Mouse (Mus musculus) midbrain, embryonic 16.5 days (tissue): ENCODE data around the gene 2510009E07Rik. TPM values are rescaled to one million over a fixed set of nuclear protein-coding genes. Genes with fewer than 3 reads are reported as not detected.

ENCODE experiments used
- ATAC-seq: fragments of 200-750 bp; cut with Nextera tagmentation; 2 replicates; pipeline ENCODE4 v1.8.0; 2017; ENCODE audit warnings: moderate TSS enrichment
- H3K27ac ChIP-seq: fragments of 300-500 bp; sonication (generic); 2 replicates; pipeline ENCODE4 v1.5.1; 2014; ENCODE audit warnings: mild to moderate bottlenecking, low read length, mixed read lengths
- H3K27me3 ChIP-seq: fragments of 300-500 bp; sonication (generic); 2 replicates; pipeline ENCODE4 v1.6.1; 2014; ENCODE audit warnings: low read depth, low read length, mixed read lengths; ENCODE audit not compliant: control insufficient read depth, insufficient read depth
- H3K36me3 ChIP-seq: fragments of 300-500 bp; sonication (generic); 2 replicates; pipeline ENCODE4 v1.6.1; 2014; ENCODE audit warnings: mild to moderate bottlenecking, low read length, moderate library complexity, mixed read lengths; ENCODE audit not compliant: control insufficient read depth, insufficient read depth
- H3K4me1 ChIP-seq: fragments of 300-500 bp; sonication (generic); 2 replicates; pipeline ENCODE4 v1.6.1; 2014; ENCODE audit warnings: mild to moderate bottlenecking, low read length, mixed read lengths; ENCODE audit not compliant: control insufficient read depth, insufficient read depth
- H3K4me2 ChIP-seq: fragments of 300-500 bp; sonication (generic); 2 replicates; pipeline ENCODE4 v1.6.1; 2014; ENCODE audit warnings: mild to moderate bottlenecking, low read length, mixed read lengths
- H3K4me3 ChIP-seq: fragments of 300-500 bp; sonication (generic); 2 replicates; pipeline ENCODE4 v1.5.1; 2014; ENCODE audit warnings: low read depth, mild to moderate bottlenecking, low read length, moderate library complexity, mixed read lengths
- H3K9ac ChIP-seq: fragments of 300-500 bp; sonication (generic); 2 replicates; pipeline ENCODE4 v1.6.1; 2014; ENCODE audit warnings: low read depth, low read length, mixed read lengths
- H3K9me3 ChIP-seq: fragments of 300-500 bp; sonication (generic); replicated peaks from 2 replicates; pipeline ENCODE4 v1.6.1; 2014; ENCODE audit warnings: mild to moderate bottlenecking, low read length, mixed read lengths; ENCODE audit not compliant: control insufficient read depth, poor library complexity, severe bottlenecking
- WGBS: fragments of 180-500 bp; shearing (Covaris S2); extraction: QIAGEN DNeasy Blood & Tissue Kit; methylation state at CpG from one replicate; pipeline ENCODE4 v1.1.7; 2014; 5-methylcytosine and 5-hydroxymethylcytosine counted together
- polyA plus RNA-seq: library from polyadenylated mRNA; unstranded; fragments of >200 nt; fragmentation: Nextera tagmentation; extraction: Ambion mirVana; gene quantifications from 2 replicates; pipeline ENCODE4 v1.2.1, GENCODE M21; 2015

Gene 2510009E07Rik
- polyA plus RNA-seq, 1 experiment from 2014 or later, result 50.4 TPM

DNA sequence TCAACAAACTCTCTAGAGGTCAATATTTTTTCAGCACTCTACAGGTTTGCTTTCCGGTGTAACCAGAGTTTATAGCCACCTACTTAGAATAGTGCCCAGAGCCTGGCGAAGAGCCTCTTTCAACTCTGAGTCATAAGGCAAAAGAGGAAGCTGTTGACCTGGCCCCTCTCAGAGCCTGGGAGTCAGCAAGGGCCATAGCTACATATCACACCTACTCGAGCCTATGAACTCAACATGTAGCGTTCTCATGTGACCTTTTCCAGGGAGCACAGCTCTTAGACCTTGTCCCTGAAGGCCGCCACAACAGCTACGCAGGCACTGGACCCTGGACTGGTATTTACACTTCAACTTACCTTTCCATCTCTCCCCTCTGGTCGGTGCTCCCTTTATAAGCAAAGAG lies 25.3 kb upstream of the 2510009E07Rik start:
- WGBS, result 95% methylated on average over 7 of the region's 7 CpGs
- Histone ChIP-seq H3K27ac (no peak overlapping the region), H3K4me2 (no peak overlapping the region), H3K4me3 (no peak overlapping the region), H3K4me1 (no peaks in the 10 kb centered on the region), H3K36me3 (no peaks in the 10 kb centered on the region), H3K9me3 (no peaks in the 10 kb centered on the region), H3K9ac (no peak overlapping the region), H3K27me3 (no peaks in the 10 kb centered on the region)
- no peak for ATAC-seq

- H3K9ac ChIP-seq, result no peak overlapping the region
- H3K4me3 ChIP-seq, result no peak overlapping the region
- H3K36me3 ChIP-seq, result no peaks in the 10 kb centered on the region
- H3K4me1 ChIP-seq, result no peaks in the 10 kb centered on the region
- ATAC-seq, result no peak
- WGBS, result 90% methylated on average over 10 of the region's 10 CpGs
- H3K27ac ChIP-seq, result no peak overlapping the region
- H3K9me3 ChIP-seq, result no peaks in the 10 kb centered on the region
- no peaks in the 10 kb centered on the region for H3K27me3 ChIP-seq
- H3K4me2 ChIP-seq, result no peak overlapping the region
Observed at GRCm38 (mm10) chr16:21714516-21714915, 20.1 kb upstream of the 2510009E07Rik start.

DNA sequence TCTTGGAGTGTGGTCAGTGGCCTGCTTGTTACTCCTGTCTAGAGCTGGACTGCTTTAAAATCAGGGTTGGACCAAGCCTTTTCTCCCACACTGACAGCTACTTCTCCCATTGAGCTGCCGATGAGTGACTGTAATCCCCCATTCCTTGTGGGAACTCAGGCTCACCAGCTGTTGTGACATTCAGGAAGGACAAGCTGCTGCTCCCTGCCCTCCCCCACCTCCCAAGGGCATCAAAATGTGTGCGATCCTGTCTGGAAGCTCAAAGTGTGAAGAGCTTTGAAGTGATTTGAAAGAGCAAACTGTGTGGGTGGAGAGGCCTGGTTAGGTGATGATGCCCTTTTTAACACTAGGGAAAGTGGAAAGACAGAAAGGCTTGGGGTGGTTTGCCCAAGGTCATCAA lies 15.9 kb upstream of the 2510009E07Rik start:
- no peaks in the 10 kb centered on the region for H3K27me3 ChIP-seq
- H3K36me3 ChIP-seq, result no peaks in the 10 kb centered on the region
- ATAC-seq, result no peak
- H3K9me3 ChIP-seq, result no peaks in the 10 kb centered on the region
- no peak overlapping the region for H3K4me2 ChIP-seq
- H3K27ac ChIP-seq, result no peak overlapping the region
- WGBS, result 21% methylated on average over 2 of the region's 2 CpGs
- H3K4me3 ChIP-seq, result no peak overlapping the region
- no peak overlapping the region for H3K9ac ChIP-seq
- no peaks in the 10 kb centered on the region for H3K4me1 ChIP-seq

DNA sequence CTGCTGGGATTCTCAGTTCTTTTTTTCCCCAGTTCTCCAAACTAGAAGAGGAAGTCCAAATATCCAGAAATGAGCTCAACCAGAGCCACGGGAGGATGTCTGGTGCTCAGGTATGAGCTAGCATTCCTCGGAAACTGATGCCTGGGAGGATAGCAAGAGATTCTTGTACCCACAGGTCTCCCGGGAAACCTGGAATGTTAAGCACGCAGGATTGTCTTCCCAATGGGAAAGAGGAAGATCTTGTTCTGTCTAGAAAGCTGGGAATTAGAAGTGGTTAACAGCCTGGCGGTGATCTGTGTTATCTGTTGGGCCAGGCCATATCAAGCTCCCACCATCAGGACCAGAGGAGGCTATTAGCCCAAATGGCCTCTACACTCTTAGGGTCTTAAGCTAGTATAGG lies 10.2 kb upstream of the 2510009E07Rik start:
- Histone ChIP-seq H3K9ac (no peak overlapping the region), H3K36me3 (no peaks in the 10 kb centered on the region), H3K9me3 (no peaks in the 10 kb centered on the region), H3K4me2 (no peak overlapping the region), H3K27me3 (no peaks in the 10 kb centered on the region), H3K27ac (no peak overlapping the region), H3K4me1 (no peaks in the 10 kb centered on the region), H3K4me3 (no peak overlapping the region)
- whole genome bisulfite sequencing, result 33% methylated on average over 5 of the region's 5 CpGs
- no peak for ATAC-seq

GRCm38 (mm10) chr16:21702314-21702690 lies 7.8 kb upstream of the 2510009E07Rik start:
- 7% methylated on average over 3 of the region's 3 CpGs for WGBS
- no peaks in the 10 kb centered on the region for H3K27me3 ChIP-seq
- no peaks in the 10 kb centered on the region for H3K4me1 ChIP-seq
- 0 out of 2 replicates have a peak overlapping the region, but pooled peaks have one; percentile 18 for H3K27ac ChIP-seq
- peak overlapping the region; percentile 39 for H3K4me2 ChIP-seq
- H3K4me3 ChIP-seq, result peak overlapping the region; percentile 19
- H3K9me3 ChIP-seq, result no peaks in the 10 kb centered on the region
- no peaks in the 10 kb centered on the region for H3K36me3 ChIP-seq
- 0 out of 2 replicates have a peak overlapping the region, but pooled peaks have one; percentile 2 for H3K9ac ChIP-seq
- no peak; the same call in 1 of the 2 replicates for ATAC-seq

- H3K36me3 ChIP-seq, result no peaks in the 10 kb centered on the region
- no peak overlapping the region for H3K4me3 ChIP-seq
- peak; percentile 59 for ATAC-seq
- H3K27me3 ChIP-seq, result no peaks in the 10 kb centered on the region
- H3K9me3 ChIP-seq, result no peaks in the 10 kb centered on the region
- no peak overlapping the region for H3K9ac ChIP-seq
- H3K4me1 ChIP-seq, result no peaks in the 10 kb centered on the region
- H3K4me2 ChIP-seq, result peak overlapping the region; percentile 39
- WGBS, result 10% methylated on average over 10 of the region's 10 CpGs
- no peak overlapping the region for H3K27ac ChIP-seq
Observed at GRCm38 (mm10) chr16:21701611-21702313, 7.3 kb upstream of the 2510009E07Rik start.

GRCm38 (mm10) chr16:21698136-21698535 lies 3.7 kb upstream of the 2510009E07Rik start:
- ATAC-seq, result no peak
- Histone ChIP-seq H3K36me3 (no peaks in the 10 kb centered on the region), H3K27ac (no peak overlapping the region), H3K4me1 (peaks cover 7% of the 10 kb centered on the region), H3K4me2 (no peak overlapping the region), H3K4me3 (no peak overlapping the region), H3K27me3 (no peaks in the 10 kb centered on the region), H3K9me3 (no peaks in the 10 kb centered on the region), H3K9ac (no peak overlapping the region)
- 82% methylated on average over 3 of the region's 3 CpGs for WGBS

DNA sequence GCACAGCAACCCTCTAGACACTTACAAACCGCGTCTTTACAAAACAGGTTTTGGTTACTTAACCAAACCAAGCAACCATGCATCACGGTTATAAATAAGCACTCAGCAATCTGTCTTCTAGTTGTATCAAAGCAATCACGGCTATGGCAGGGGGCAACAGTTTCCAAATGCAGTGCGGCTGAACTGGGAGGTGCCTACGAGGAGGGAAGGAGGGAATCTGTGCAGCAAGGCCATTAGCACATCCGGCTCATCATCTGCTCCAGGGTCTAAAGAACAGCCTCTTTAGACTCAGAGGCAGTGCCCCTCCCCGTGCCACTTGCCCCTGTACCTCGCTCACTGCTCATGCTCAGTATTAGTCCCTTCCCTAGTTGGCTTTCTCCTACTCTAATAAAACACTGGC lies 2.5 kb upstream of the 2510009E07Rik start:
- Histone ChIP-seq H3K9me3 (no peaks in the 10 kb centered on the region), H3K36me3 (no peaks in the 10 kb centered on the region), H3K4me3 (no peak overlapping the region), H3K4me2 (no peak overlapping the region), H3K4me1 (peaks cover 19% of the 10 kb centered on the region), H3K27ac (no peak overlapping the region), H3K27me3 (no peaks in the 10 kb centered on the region), H3K9ac (no peak overlapping the region)
- 70% methylated on average over 9 of the region's 9 CpGs for WGBS
- ATAC-seq, result no peak

GRCm38 (mm10) chr16:21695242-21695578 lies 745 bp upstream of the 2510009E07Rik start:
- under 1% methylated on average over 12 of the region's 12 CpGs for WGBS
- H3K4me3 ChIP-seq, result peak overlapping the region; percentile 75
- peaks cover 31% of the 10 kb centered on the region for H3K4me1 ChIP-seq
- H3K27me3 ChIP-seq, result no peaks in the 10 kb centered on the region
- H3K9ac ChIP-seq, result peak overlapping the region; percentile 75
- H3K4me2 ChIP-seq, result peak overlapping the region; percentile 58
- peak overlapping the region; percentile 91 for H3K27ac ChIP-seq
- H3K9me3 ChIP-seq, result no peaks in the 10 kb centered on the region
- ATAC-seq, result peak; percentile 84
- H3K36me3 ChIP-seq, result no peaks in the 10 kb centered on the region
